Mouse (Mus musculus): ENCODE results near the gene Gm6169.
"Not testable (repeated sequence)": the region's sequence is repeated elsewhere in the genome, so short reads cannot be mapped to it uniquely, and the experiment has no call there.

Gene Gm6169

DNA sequence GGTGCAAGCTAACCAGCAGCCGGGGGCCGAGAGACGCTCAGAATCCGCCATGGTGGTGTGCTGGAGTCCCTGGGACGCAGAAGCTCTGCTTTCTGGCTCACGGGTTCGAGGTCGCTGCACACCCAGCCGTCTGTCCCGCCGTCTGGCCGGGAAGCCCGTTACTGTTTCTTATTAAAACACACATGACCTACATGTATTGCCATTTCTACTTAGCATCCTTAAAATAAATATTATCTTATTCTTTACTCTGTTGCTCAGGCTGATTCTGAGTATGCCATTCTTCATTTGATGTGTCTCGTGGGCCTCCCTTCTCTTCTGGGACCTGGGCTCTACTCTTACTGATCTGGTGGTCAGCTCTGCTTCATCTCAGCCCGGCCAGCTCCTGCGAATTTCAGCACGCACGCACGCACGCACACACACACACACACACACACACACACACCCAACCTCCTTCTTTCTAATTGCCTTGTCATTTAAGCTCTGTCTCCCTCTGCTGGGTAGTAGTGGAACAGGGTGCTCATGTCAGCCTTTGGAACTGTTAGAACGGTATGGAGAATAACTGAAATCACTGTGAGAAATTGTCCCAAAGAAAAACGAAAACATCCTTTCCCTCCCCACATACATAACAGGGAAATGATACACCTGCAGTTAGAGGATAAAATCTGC lies at the start of gene Gm6169:
Gene Gm6169 (minus strand): TSS at position 51 of the 666 bp plus-strand sequence.
- no peak for DNase-seq

DNA sequence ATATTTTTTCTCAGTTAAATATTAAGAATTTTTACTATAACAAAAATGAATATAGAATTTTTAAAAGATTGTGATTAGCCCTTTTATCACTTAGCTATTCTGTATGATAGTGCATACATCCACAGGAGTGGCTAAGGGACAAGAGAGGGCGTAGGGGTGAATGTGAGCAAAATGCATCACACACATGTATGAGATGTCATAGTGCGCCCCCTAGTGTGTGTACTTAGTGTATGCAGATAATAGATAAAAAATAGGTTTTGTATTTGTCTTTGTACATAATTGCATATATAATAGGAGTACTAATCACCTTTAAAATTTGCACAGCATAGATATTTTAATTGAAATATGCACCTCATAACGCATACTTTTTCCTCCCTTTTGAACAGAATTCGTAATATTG lies 46.8 kb upstream of the Gm6169 start:
- no peak for DNase-seq

DNA sequence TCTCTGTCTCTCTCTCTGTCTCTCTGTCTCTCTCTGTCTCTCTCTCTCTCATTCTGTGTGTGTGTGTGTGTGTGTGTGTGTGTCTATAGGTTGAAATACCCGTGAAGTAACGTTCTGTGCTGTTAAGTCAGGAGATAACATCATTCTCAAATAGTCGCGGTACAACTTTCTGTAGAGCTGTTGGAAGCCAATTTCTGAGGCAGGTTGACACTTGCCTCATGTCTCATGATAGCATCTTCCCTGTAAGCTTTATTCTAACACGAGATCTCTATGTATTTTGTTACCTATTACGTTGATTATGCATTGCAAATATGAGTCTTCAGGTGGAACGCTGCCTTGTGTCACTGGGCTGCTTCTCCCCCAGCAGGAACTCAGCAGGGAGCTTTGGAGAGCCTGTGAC lies 43.3 kb upstream of the Gm6169 start:
- DNase-seq, result no peak

DNA sequence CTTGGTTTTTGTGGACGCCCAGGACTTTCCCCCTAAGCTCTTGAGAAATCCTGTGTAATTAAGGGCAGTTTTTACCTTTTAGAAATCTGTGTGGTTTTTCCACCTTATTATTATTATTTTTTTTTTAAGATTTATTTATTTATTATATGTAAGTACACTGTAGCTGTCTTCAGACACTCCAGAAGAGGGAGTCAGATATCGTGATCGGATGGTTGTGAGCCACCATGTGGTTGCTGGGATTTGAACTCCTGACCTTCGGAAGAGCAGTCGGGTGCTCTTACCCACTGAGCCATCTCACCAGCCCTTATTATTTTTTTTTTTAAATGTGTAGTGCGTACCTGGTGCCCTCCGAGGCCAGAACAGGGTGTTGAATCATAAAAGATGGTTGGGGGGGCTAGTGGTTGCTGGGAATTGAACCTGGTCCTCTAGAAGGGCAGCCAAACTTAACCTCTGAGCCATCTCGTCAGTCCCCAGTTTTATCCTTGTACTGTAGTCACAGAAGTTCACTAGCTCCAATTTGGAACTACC lies 39.4 kb upstream of the Gm6169 start:
- not testable (repeated sequence) for DNase-seq

DNA sequence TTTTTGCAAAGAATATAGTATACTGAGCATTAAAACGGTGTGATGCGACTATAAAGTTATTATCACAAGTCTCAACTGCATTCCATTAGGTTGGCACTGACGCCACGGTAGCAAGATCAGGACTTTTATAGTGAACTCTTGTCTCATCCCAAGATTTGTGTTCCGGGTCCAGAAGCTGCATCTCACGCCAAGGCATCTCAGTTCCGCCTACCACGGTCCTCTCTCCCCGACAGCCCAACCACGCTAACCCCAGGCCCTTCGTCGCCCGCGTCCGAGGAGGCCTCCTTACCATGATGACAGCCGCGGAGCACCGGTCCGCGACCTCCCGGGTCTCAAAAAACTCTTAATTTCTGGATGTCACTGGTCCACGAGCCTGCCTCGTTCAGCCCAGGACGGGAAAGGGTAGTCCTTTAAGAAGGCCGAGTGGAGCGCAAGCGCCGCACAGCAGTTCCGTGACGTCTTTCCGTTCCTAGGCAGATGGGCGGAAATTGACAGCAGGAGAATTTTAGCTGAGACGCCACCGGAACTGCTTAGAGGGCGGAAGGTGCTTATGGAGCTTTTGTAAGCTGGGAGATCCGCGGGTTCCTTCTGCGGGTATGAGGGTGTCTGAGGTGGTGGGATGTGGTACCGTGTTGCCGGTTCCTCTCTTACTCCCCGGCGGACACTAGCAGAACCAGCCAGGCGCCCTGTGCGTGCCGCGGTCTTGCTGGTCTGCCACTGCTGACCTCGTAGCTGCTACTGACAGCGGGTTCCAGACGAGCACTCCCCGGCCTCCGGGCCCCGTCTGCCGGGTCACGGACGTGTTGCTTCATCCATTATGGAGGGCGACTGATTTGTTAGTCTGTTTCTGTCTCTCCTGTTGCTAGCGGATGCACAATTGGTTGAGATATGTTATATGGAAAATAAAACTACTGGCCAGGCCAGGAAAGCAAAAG lies 38.7 kb upstream of the Gm6169 start, which contains the start of the genes Gfm2 and Nsa2:
Gene Gfm2 (plus strand): TSS at position 472 of the 935 bp plus-strand sequence.
Gene Nsa2 (minus strand): TSS at position 472 of the 935 bp plus-strand sequence.
- peak; percentile 74 to 85 for DNase-seq

DNA sequence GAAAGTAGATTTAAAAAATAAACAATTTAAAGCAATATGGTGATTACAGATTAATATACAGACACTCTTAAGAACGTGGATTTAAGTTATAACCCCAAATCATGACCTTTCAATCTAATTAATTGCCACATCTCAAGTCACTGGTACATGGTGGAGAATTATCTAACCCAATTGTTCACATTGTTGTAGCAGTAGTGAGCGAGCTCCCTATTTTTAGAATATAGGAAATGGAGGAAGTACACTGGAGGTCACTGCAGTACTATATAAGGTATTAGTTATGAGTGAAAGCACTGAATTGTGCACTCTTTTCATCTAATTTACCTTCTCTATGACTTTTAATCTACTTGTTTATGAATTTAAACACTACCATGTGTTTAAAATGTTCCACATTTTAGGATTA lies 31.4 kb upstream of the Gm6169 start:
- not testable (repeated sequence) for DNase-seq

DNA sequence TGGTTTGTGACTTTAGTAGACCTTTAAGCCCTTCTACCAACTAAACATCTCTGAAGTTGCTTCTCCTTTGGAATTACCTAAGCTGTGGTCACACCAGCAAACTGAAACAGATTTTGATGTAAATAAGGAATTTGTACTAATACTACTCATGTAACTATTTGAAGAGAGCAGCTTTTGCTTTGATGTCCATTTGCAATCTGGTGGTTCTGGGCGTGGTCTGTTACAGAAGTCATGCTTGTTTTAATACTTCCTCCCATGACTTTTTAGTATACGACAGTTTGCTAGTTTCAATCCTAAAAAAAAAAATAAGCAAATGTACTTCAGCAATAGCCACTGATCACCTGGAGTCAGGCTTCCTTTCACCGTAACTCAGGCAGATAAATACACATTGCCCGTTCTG lies 30.6 kb upstream of the Gm6169 start:
- not testable (repeated sequence) for DNase-seq

DNA sequence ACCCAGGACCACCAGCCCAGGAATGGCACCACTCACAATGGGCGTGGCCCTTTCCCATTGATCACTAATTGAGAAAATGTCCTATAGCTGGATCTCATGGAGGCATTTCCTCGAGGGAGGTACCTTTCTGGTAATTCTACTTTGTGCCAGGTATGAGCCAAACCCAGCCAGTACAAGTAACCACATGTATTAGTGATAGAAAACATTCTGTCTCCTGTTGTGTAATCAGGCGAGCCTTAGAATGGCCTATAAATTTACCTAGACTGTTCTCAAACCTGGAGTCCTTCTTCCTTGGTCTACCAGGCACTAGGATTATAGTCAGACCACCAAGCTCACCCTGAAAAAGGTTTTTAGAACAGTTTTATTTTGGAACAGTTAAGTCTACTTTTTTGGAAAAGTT lies 22.3 kb upstream of the Gm6169 start:
- DNase-seq, result no peak

DNA sequence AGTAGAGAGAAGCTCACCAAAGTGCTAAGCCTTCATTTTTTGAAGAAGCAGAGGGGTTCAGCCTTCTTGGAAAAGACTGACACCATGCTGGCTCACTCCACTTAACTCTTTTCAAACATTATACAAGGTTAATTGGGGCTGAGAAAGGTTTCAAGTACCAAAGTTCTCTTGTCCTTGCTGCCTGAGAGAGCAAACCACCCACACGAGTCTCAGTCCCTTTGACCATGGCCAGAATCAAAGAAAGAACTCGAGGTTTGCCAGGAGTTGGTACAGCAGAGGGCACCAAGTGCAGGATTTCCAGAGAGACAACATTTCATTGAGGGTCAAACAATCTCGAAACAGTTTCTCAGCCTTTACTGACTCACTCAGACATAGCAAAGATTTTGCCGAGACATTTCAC lies 10.0 kb upstream of the Gm6169 start:
- no peak for DNase-seq

DNA sequence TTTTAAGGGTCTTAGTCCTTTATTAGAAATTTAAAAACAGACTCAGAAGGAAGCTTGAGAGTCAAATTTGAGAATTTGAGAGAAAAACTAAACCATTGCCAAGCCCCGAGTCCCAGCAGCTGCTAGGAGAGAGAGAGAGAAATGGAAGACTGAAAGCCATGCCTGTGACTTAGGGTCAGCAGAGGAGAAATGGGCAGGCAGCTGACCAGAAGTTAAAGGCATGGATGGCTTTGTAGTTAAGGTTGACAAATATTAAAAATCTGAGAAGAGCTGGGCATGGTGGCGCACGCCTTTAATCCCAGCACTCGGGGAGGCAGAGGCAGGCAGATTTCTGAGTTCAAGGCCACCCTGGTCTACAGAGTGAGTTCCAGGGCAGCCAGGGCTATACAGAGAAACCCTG lies 8.7 kb upstream of the Gm6169 start:
- not testable (repeated sequence) for DNase-seq

DNA sequence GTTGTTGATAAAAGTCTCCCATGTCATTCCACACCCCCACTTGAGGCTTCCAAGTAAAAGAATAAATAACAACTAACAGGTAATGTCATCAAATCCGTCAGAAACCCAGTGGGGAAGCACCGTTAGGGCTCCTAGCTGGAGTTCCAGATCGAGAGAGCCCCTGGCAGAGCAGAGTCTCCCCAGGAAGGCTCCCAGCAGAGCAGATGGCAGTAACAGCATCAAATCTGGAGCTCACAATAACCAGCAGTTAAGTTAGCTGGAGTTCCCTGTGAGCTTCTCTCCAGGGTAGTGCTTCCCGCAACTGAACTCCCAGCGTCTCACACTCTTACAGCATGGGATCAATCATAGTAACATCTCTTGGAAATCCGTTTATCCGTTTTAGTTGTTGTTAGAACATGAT lies 6.0 kb upstream of the Gm6169 start:
- DNase-seq, result no peak

DNA sequence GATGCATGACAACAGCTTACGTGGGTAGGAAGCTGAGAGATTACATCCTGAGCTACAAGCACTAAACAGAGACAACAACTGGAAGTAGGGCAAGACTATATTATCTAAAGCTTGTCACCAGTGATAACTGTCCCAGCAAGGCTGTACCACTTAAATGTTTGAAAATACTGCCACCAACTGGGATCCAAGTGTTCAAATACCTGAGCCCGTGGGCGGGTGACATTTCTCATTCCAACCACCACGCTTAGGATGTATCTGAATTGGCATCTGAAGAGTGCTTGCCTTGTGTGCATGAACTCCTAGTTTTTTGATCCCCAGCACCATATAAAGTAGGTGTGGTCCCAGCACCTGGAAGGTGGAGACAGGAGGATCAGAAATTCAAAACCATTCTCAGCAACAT lies 3.3 kb downstream of the Gm6169 start:
- no peak for DNase-seq

DNA sequence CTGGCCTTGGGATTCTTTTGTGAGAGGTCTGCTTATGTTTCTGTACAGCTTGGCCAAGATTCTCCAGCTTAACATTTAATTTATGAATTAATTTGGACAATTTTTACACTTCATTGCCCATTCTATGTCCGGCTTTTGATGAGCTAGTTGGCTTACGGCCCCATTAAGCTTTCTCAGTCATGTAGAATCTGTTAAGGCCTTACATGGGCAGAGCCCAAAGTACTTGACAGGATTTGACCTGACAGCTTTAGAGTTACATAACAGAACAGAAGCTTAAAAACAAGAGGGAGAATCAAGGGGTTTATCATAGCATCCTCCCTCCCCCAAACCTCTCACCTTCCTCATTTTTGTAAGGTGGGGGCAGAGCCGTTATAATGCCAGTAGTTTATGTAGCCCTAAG lies 10.9 kb downstream of the Gm6169 start:
- no peak for DNase-seq

DNA sequence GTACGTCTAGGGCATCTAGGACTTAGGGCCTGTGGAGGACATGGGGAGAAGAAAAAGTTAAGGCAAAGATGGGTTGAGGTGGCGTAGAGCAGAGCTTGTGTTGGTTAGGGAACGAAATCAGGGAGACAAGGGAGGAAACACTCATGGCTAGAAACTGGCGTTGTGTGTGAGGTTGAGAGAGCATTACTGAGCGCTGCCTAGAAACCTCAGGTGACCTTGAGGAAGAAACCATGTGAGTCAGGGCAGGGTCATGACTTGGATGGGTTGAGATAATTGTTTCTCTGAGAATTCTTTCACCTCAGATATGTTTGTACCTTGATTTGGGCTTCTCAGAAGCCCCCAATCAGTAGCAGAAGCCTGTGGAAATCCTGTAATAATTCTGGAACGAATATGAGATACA lies 11.6 kb downstream of the Gm6169 start:
- DNase-seq, result no peak

DNA sequence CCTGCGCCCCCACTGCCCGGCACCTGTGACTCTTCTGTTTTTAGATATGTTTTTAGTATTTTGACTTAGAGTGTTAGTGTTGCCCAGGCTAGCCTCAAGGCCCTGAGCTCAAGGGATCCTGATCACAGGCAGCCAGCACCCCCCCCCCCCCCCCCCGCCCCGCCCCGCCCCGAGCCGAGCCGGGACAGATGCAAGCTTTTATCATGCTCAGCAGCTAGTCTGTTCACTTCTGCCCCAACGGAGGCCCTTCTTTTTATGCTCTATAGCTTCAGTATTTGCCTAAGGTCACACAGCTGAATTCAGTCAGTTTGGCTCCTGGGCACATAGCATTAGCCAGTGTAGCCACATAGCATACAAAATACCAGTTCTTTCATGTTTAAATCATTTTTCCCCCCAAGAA lies 12.7 kb downstream of the Gm6169 start:
- DNase-seq, result no peak

DNA sequence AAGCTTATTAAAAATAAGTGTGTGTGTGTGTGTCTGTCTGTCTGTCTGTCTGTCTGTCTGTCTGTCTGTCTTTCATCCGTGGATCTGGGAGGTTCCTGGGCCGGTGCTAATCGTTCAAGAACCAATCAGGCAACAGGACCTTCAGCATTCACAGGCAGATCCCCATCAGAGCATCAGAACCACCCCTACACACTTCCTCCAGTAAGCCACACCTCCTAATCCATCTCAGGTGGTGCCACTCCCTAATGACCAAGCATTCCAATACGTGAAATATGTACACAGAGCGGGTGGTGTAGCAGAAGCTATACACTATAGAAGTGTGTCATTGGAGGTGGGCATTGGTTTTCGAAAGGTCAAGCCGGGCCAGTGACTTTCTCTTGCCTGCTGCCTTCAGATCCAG lies 16.6 kb downstream of the Gm6169 start:
- DNase-seq, result no peak

DNA sequence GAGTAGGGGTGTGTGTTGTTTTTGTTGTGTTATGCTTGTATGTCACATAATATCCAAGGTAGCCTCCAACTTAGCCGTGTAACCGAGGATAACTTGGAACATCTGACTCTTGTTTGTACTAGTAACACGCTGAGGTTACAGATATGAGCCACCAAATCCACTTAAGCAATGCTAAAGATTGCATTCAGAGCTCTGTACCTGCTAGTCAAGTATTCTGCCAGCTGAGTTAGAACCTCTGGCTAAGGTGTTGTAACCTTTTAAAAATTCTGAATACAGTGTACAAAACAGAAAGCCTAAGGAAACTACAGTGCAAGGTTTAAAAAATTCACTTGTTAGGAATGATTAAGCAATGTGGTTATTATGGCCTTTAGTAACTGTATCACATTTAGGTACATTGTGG lies 18.4 kb downstream of the Gm6169 start:
- no peak for DNase-seq

DNA sequence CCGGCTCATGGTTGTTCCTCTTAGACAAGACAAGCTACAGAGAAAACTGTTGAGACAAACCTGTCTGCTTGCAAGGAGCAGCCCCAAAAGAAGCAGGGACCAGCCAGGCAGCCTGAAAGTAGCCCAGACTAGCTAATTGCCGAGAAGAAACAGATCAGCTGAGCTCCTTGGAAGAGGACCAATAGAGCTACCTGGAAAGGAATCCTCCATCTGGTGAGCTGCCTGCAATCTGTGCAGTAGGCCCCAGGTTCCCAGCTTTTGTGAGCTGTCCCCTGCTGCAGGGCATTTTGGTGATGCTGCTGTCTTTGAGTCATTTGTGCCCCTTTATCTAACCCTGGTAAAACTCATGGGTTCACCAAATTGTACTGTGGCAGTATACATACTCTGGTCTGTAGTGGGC lies 18.8 kb downstream of the Gm6169 start:
- DNase-seq, result no peak

DNA sequence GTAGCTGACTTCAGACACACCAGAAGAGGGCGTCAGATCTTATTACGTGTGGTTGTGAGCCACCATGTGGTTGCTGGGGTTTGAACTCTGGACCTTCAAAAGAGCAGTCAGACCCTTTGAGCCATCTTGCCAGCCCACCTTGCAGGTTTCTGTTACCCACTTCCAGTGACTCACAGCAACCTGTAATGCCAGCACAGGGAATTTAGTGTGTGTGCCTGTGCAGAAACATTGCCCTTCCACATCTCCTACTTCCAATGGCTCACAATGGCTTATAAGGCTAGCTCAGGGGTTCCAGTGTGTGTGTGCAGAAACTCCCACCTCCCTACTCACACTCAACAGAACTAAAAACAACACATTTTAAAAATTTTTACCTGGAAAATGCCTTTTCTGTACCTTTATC lies 21.5 kb downstream of the Gm6169 start:
- DNase-seq, result no peak

DNA sequence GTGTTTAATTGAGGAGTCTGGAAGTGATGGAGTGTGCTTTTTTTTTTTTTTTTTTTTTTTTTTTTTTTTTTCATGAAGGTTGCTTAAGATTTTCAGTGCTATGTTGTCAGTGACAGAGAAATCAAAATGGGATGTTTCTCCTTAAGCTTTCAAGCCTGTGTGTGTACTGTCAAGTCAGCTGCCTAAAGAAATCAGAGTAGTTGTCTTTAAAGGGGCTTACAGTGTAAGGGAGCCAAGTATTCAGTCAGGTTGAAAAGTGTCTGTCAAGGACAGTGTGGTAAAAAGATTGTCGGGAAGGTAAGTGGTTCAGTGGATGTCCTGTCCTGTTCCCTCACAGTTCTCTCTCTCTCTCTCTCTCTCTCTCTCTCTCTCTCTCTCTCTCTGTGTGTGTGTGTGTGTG lies 25.5 kb downstream of the Gm6169 start:
- no peak for DNase-seq

DNA sequence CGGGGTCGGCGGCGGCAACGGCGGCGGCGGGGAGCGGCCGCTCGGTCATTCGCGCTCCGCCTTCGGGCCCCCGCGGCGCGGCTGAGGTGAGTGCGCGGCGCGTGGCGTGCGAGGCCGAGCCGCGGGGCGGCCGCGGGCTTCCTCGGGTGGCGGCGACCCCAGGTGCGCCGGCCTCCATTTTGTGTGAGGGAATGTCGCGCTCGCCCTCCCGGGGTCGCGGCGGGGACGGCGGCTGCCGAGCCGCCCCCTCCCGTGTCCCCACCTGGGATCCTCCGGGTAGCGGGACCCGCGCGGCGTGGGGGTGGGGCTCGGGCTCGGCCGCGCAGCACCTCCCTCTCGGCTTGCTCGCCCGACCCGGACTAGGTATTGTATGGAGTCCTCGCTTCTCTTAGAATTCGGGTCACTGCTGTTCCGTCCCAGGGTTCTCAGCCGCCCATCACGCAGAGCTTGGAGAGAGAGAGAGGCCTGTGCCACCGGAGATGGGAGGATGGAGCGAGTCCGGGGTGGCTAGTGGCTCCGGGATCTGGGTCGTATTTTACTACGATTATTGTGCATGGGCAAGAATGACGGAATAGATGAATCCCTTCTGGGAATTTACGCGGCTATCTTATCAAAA lies 27.3 kb downstream of the Gm6169 start:
- no peak for DNase-seq

DNA sequence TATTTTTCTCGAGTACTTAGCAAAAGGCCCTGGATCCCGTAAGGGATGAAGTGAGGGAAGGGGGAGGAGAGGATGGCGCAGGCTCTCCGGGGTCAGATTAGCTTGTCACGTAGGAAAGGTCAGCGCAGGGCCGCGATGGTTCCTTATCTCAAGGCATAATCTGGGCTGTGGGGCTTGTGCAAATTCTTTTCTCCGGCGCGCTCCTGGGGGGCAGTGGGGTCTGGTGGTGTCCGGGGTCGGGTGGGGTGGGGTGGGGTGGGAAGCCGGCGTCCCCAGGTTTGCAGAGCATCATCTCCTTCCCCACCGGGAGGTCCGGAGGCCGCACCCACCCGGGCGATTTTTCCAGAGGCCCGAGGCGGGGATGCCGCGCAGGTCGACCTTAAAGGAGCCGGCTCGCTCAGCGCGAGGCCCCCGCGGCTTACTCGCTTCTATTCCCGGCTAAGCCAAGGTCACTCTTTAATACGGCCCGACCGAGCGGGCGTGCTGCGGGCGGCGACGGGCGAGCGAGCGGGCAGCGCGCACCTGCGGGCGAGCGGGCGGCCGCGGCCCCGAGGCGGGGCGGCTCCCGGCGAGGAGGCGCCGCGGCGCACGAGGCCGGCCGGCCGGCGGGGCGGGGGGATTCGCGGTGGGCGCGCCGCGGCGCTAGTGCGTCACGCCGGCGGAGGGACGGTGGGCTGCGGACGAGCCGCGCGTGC lies 28.0 kb downstream of the Gm6169 start:
- no peak for DNase-seq

DNA sequence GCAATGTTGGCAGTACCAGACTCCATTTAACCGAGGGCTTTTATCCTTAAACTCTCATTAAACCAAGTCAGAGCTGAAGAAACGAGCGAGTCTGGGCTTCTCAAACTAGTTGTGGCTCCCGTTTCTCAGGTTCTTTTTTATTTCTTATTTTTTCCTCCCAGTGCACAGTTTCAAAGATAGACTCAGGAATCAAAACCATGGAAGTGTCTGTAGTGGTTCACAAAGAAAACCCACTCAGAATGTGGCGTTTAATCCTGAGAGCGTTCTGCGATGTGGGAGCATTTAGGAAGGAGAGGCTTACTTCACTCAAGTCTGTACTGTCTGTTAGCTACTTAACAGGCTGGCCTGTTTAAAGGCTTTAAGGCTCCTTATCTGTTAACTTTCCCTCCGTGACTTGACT lies 30.9 kb downstream of the Gm6169 start:
- DNase-seq, result no peak

Data from thymus, adult 18-20 months (tissue).